Mouse (Mus musculus) midbrain, embryonic 15.5 days (tissue): ENCODE data around the gene Calhm3. TPM values are rescaled to one million over a fixed set of nuclear protein-coding genes. Genes with fewer than 3 reads are reported as not detected.
A peak's percentile ranks its signal among the peaks of the same experiment; 100 is the strongest.

Experiments
- ATAC-seq: fragments of 200-750 bp; cut with Nextera tagmentation; replicated peaks from 2 replicates; pipeline ENCODE4 v1.8.0; 2017; ENCODE audit warnings: moderate TSS enrichment
- H3K27ac ChIP-seq: fragments of 300-500 bp; sonication (generic); 2 replicates; pipeline ENCODE4 v1.5.1; 2015; ENCODE audit warnings: mild to moderate bottlenecking, inconsistent platforms
- H3K27me3 ChIP-seq: fragments of 300-500 bp; sonication (generic); replicated peaks from 2 replicates; pipeline ENCODE4 v1.6.1; 2015; ENCODE audit warnings: inconsistent platforms
- H3K36me3 ChIP-seq: fragments of 300-500 bp; sonication (generic); replicated peaks from 2 replicates; pipeline ENCODE4 v1.6.1; 2015; ENCODE audit warnings: inconsistent platforms
- H3K4me1 ChIP-seq: fragments of 300-500 bp; sonication (generic); 2 replicates; pipeline ENCODE4 v1.6.1; 2015; ENCODE audit warnings: inconsistent platforms
- H3K4me2 ChIP-seq: fragments of 300-500 bp; sonication (generic); 2 replicates; pipeline ENCODE4 v1.6.1; 2015; ENCODE audit warnings: inconsistent platforms, mild to moderate bottlenecking, moderate library complexity
- H3K4me3 ChIP-seq: fragments of 300-500 bp; sonication (generic); 2 replicates; pipeline ENCODE4 v1.5.1; 2015; ENCODE audit warnings: mild to moderate bottlenecking, inconsistent platforms
- H3K9ac ChIP-seq: fragments of 300-500 bp; sonication (generic); 2 replicates; pipeline ENCODE4 v1.6.1; 2015; ENCODE audit warnings: mild to moderate bottlenecking, inconsistent platforms
- H3K9me3 ChIP-seq: fragments of 300-500 bp; sonication (generic); 2 replicates; pipeline ENCODE4 v1.6.1; 2016; ENCODE audit warnings: inconsistent platforms
- WGBS: fragments of 180-500 bp; shearing (Covaris S2); methylation state at CpG from one replicate; pipeline ENCODE4 v1.1.7; 2015; ENCODE audit warnings: mixed read lengths; 5-methylcytosine and 5-hydroxymethylcytosine counted together
- polyA plus RNA-seq: library from polyadenylated mRNA; unstranded; fragments of >200 nt; fragmentation: Nextera tagmentation; extraction: Ambion mirVana; gene quantifications from 2 replicates; pipeline ENCODE4 v1.2.1, GENCODE M21; 2015

Gene Calhm3
- polyA plus RNA-seq, result not detected in 2 replicates

- Histone ChIP-seq H3K9ac (no peak within 1 kb of the TSS), H3K4me3 (no peak within 1 kb of the TSS), H3K4me2 (no peak within 1 kb of the TSS), H3K9me3 (no peaks in the 10 kb centered on the region), H3K36me3 (no peaks in the 10 kb centered on the region), H3K27me3 (no peaks in the 10 kb centered on the region), H3K27ac (no peak within 1 kb of the TSS), H3K4me1 (no peaks in the 10 kb centered on the region)
- ATAC-seq, result no peak
- WGBS, result 80% methylated on average over 11 of the region's 11 CpGs
Measured at GRCm38 (mm10) chr19:47157664-47158063, at the start of gene Calhm3. TSS of gene Calhm3 (minus strand) at chr19:47157764.

- 76% methylated on average over 1 of the region's 1 CpGs for WGBS
- H3K9me3 ChIP-seq, result no peaks in the 10 kb centered on the region
- H3K4me3 ChIP-seq, result no peak overlapping the region
Measured at GRCm38 (mm10) chr19:47206126-47206525, 48.6 kb upstream of the Calhm3 start.

GRCm38 (mm10) chr19:47204653-47205052, 47.1 kb upstream of the Calhm3 start:
- no peaks in the 10 kb centered on the region for H3K27me3 ChIP-seq

More at GRCm38 (mm10) chr19:47206126-47206525, 48.6 kb upstream of the Calhm3 start:
- Histone ChIP-seq H3K27ac (no peak overlapping the region), H3K9ac (no peak overlapping the region), H3K4me1 (no peaks in the 10 kb centered on the region), H3K36me3 (no peaks in the 10 kb centered on the region), H3K4me2 (no peak overlapping the region), H3K27me3 (no peaks in the 10 kb centered on the region)
- ATAC-seq, result no peak

GRCm38 (mm10) chr19:47203042-47203441, 45.5 kb upstream of the Calhm3 start:
- Histone ChIP-seq H3K9me3 (no peaks in the 10 kb centered on the region), H3K4me3 (no peak overlapping the region), H3K4me1 (no peaks in the 10 kb centered on the region), H3K4me2 (no peak overlapping the region), H3K36me3 (no peaks in the 10 kb centered on the region), H3K27ac (no peak overlapping the region), H3K9ac (no peak overlapping the region), H3K27me3 (no peaks in the 10 kb centered on the region)
- WGBS, result 85% methylated on average over 6 of the region's 6 CpGs
- no peak for ATAC-seq

More at GRCm38 (mm10) chr19:47204653-47205052, 47.1 kb upstream of the Calhm3 start:
- Histone ChIP-seq H3K9ac (no peak overlapping the region), H3K27ac (no peak overlapping the region), H3K36me3 (no peaks in the 10 kb centered on the region), H3K9me3 (no peaks in the 10 kb centered on the region), H3K4me2 (no peak overlapping the region), H3K4me1 (no peaks in the 10 kb centered on the region), H3K4me3 (no peak overlapping the region)
- ATAC-seq, result no peak
- WGBS, result 89% methylated on average over 6 of the region's 6 CpGs

- no peaks in the 10 kb centered on the region for H3K36me3 ChIP-seq
- no peaks in the 10 kb centered on the region for H3K27me3 ChIP-seq
- H3K27ac ChIP-seq, result no peak overlapping the region
- WGBS, result 73% methylated on average over 6 of the region's 6 CpGs
- no peaks in the 10 kb centered on the region for H3K4me1 ChIP-seq
- no peak overlapping the region for H3K9ac ChIP-seq
- no peaks in the 10 kb centered on the region for H3K9me3 ChIP-seq
- ATAC-seq, result no peak
- H3K4me2 ChIP-seq, result no peak overlapping the region
- H3K4me3 ChIP-seq, result no peak overlapping the region
Measured at GRCm38 (mm10) chr19:47202429-47202828, 44.9 kb upstream of the Calhm3 start.

- H3K9ac ChIP-seq, result 0 out of 2 replicates have a peak overlapping the region, but pooled peaks have one; percentile 11
- H3K9me3 ChIP-seq, result no peaks in the 10 kb centered on the region
- no peak overlapping the region for H3K27ac ChIP-seq
- H3K4me3 ChIP-seq, result no peak overlapping the region
- H3K36me3 ChIP-seq, result no peaks in the 10 kb centered on the region
- no peaks in the 10 kb centered on the region for H3K4me1 ChIP-seq
- H3K27me3 ChIP-seq, result no peaks in the 10 kb centered on the region
- no peak for ATAC-seq
- 64% methylated on average over 12 of the region's 12 CpGs for WGBS
- H3K4me2 ChIP-seq, result no peak overlapping the region
Measured at GRCm38 (mm10) chr19:47201972-47202371, 44.4 kb upstream of the Calhm3 start.

GRCm38 (mm10) chr19:47198671-47199350, 41.2 kb upstream of the Calhm3 start:
- 73% methylated on average over 13 of the region's 13 CpGs for WGBS

GRCm38 (mm10) chr19:47192158-47192557, 34.6 kb upstream of the Calhm3 start:
- Histone ChIP-seq H3K4me3 (no peak overlapping the region), H3K4me1 (peaks cover 9% of the 10 kb centered on the region; the same call in 1 of the 2 replicates), H3K36me3 (no peaks in the 10 kb centered on the region), H3K27me3 (no peaks in the 10 kb centered on the region), H3K9me3 (no peaks in the 10 kb centered on the region), H3K4me2 (no peak overlapping the region), H3K27ac (no peak overlapping the region), H3K9ac (no peak overlapping the region)
- WGBS, result 97% methylated on average over 5 of the region's 5 CpGs
- no peak for ATAC-seq

More at GRCm38 (mm10) chr19:47198671-47199350, 41.2 kb upstream of the Calhm3 start:
- H3K4me1 ChIP-seq, result no peaks in the 10 kb centered on the region
- H3K4me3 ChIP-seq, result no peak overlapping the region
- ATAC-seq, result no peak
- H3K27me3 ChIP-seq, result no peaks in the 10 kb centered on the region
- H3K9me3 ChIP-seq, result no peaks in the 10 kb centered on the region
- H3K36me3 ChIP-seq, result no peaks in the 10 kb centered on the region
- H3K4me2 ChIP-seq, result no peak overlapping the region
- no peak overlapping the region for H3K9ac ChIP-seq
- no peak overlapping the region for H3K27ac ChIP-seq

- peak overlapping the region; percentile 38; the same call in 1 of the 2 replicates for H3K27ac ChIP-seq
- peak; percentile 77 for ATAC-seq
- no peaks in the 10 kb centered on the region for H3K9me3 ChIP-seq
- no peak overlapping the region for H3K9ac ChIP-seq
- peaks cover 9% of the 10 kb centered on the region; the same call in 1 of the 2 replicates for H3K4me1 ChIP-seq
- H3K36me3 ChIP-seq, result no peaks in the 10 kb centered on the region
- no peaks in the 10 kb centered on the region for H3K27me3 ChIP-seq
- WGBS, result 67% methylated on average over 11 of the region's 11 CpGs
- H3K4me2 ChIP-seq, result no peak overlapping the region
- no peak overlapping the region for H3K4me3 ChIP-seq
Measured at GRCm38 (mm10) chr19:47188515-47189128, 31.1 kb upstream of the Calhm3 start.

- 48% methylated on average over 15 of the region's 15 CpGs for WGBS
- no peak overlapping the region for H3K27ac ChIP-seq
Measured at GRCm38 (mm10) chr19:47186514-47187275, 29.1 kb upstream of the Calhm3 start.

GRCm38 (mm10) chr19:47184736-47185135, 27.2 kb upstream of the Calhm3 start:
- no peak for ATAC-seq
- no peak overlapping the region for H3K9ac ChIP-seq

More at GRCm38 (mm10) chr19:47186514-47187275, 29.1 kb upstream of the Calhm3 start:
- Histone ChIP-seq H3K4me2 (no peak overlapping the region), H3K9ac (no peak overlapping the region), H3K9me3 (no peaks in the 10 kb centered on the region), H3K36me3 (no peaks in the 10 kb centered on the region), H3K4me3 (no peak overlapping the region), H3K4me1 (peaks cover 9% of the 10 kb centered on the region; the same call in 1 of the 2 replicates), H3K27me3 (no peaks in the 10 kb centered on the region)
- ATAC-seq, result no peak

GRCm38 (mm10) chr19:47184221-47184620, 26.7 kb upstream of the Calhm3 start:
- H3K4me2 ChIP-seq, result no peak overlapping the region
- WGBS, result 68% methylated on average over 8 of the region's 8 CpGs
- H3K9ac ChIP-seq, result no peak overlapping the region
- H3K27me3 ChIP-seq, result peaks cover 6% of the 10 kb centered on the region
- no peak overlapping the region for H3K27ac ChIP-seq
- peaks cover 26% of the 10 kb centered on the region for H3K4me1 ChIP-seq
- H3K4me3 ChIP-seq, result no peak overlapping the region
- no peaks in the 10 kb centered on the region for H3K36me3 ChIP-seq
- no peak for ATAC-seq
- no peaks in the 10 kb centered on the region for H3K9me3 ChIP-seq

More at GRCm38 (mm10) chr19:47184736-47185135, 27.2 kb upstream of the Calhm3 start:
- Histone ChIP-seq H3K9me3 (no peaks in the 10 kb centered on the region), H3K4me2 (no peak overlapping the region), H3K36me3 (no peaks in the 10 kb centered on the region), H3K4me1 (peaks cover 22% of the 10 kb centered on the region), H3K4me3 (no peak overlapping the region), H3K27me3 (peaks cover 6% of the 10 kb centered on the region), H3K27ac (no peak overlapping the region)
- WGBS, result 62% methylated on average over 4 of the region's 4 CpGs
